Mouse (Mus musculus) hindbrain, embryonic 16.5 days (tissue): ENCODE results near the gene Lrrc46. TPM values are rescaled to one million over a fixed set of nuclear protein-coding genes. Genes with fewer than 3 reads are reported as not detected.

Experiments used
- ATAC-seq: fragments of 200-750 bp; cut with Nextera tagmentation; 2 replicates; pipeline ENCODE4 v1.8.0; 2017; ENCODE audit warnings: moderate TSS enrichment, moderate library complexity
- H3K27ac ChIP-seq: fragments of 300-500 bp; sonication (generic); 2 replicates; pipeline ENCODE4 v1.5.1; 2014; ENCODE audit warnings: low read depth, mild to moderate bottlenecking, control low read depth, low read length, moderate library complexity
- H3K27me3 ChIP-seq: fragments of 300-500 bp; sonication (generic); replicated peaks from 2 replicates; pipeline ENCODE4 v1.6.1; 2014; ENCODE audit warnings: low read length; ENCODE audit not compliant: control insufficient read depth, insufficient read depth
- H3K36me3 ChIP-seq: fragments of 300-500 bp; sonication (generic); 2 replicates; pipeline ENCODE4 v1.6.1; 2014; ENCODE audit warnings: mild to moderate bottlenecking, low read length, moderate library complexity, mixed read lengths; ENCODE audit not compliant: control insufficient read depth, insufficient read depth
- H3K4me1 ChIP-seq: fragments of 300-500 bp; sonication (generic); 2 replicates; pipeline ENCODE4 v1.6.1; 2014; ENCODE audit warnings: low read depth, low read length; ENCODE audit not compliant: control insufficient read depth, insufficient read depth
- H3K4me2 ChIP-seq: fragments of 300-500 bp; sonication (generic); 2 replicates; pipeline ENCODE4 v1.6.1; 2014; ENCODE audit warnings: mild to moderate bottlenecking, low read length, control low read depth, moderate library complexity
- H3K4me3 ChIP-seq: fragments of 300-500 bp; sonication (generic); 2 replicates; pipeline ENCODE4 v1.5.1; 2014; ENCODE audit warnings: mild to moderate bottlenecking, low read length, control low read depth, moderate library complexity
- H3K9ac ChIP-seq: fragments of 300-500 bp; sonication (generic); 2 replicates; pipeline ENCODE4 v1.6.1; 2014; ENCODE audit warnings: low read depth, mild to moderate bottlenecking, control low read depth, low read length, moderate library complexity
- H3K9me3 ChIP-seq: fragments of 300-500 bp; sonication (generic); 2 replicates; pipeline ENCODE4 v1.6.1; 2014; ENCODE audit warnings: mild to moderate bottlenecking, low read length, moderate library complexity; ENCODE audit not compliant: control insufficient read depth
- WGBS: fragments of 180-500 bp; shearing (Covaris S2); extraction: QIAGEN DNeasy Blood & Tissue Kit; methylation state at CpG from one replicate; pipeline ENCODE4 v1.1.7; 2014; 5-methylcytosine and 5-hydroxymethylcytosine counted together
- polyA plus RNA-seq: library from polyadenylated mRNA; unstranded; fragments of >200 nt; fragmentation: Nextera tagmentation; extraction: Ambion mirVana; gene quantifications from 2 replicates; pipeline ENCODE4 v1.2.1, GENCODE M21; 2015

Lrrc46 gene
- polyA plus RNA-seq, 1 experiment from 2014 or later, result 3.4 TPM

DNA sequence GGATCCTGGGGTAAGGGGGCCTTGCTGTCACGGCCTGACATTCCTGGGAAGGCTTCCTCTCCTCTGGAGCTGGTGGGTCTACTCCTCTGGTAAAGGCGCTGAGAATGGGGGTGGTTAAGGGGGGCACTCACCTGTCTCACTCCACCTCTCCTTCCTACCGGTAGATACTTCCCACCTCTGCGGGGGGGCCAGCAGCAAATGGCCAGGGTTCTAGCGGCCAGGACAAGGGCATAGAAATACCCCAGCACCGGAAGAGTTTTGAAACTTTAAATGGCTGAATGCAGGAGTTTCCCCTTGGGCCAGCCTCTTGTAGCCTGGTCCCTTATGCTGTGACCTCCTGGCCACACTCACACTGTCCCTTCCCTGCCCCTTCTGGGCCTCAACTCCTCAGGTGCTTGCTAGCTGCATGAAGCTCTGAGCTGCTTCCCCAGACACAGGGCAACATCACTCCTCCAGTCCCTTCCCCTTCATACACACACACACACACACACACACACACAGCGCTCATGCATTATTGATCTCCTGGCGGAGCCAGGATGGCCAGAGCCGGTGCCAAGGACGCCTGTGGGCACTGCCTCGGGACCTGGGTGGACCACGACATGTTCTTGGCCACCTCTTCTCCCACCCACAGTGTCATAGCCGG lies 9.9 kb upstream of the Lrrc46 start:
- Histone ChIP-seq H3K27ac (peak overlapping the region; percentile 78), H3K36me3 (peaks cover 18% of the 10 kb centered on the region), H3K4me1 (peaks cover 20% of the 10 kb centered on the region), H3K9me3 (no peaks in the 10 kb centered on the region), H3K4me2 (peak overlapping the region; percentile 82), H3K9ac (peak overlapping the region; percentile 88), H3K27me3 (no peaks in the 10 kb centered on the region), H3K4me3 (peak overlapping the region; percentile 71)
- peak; percentile 43 for ATAC-seq
- 20% methylated on average over 13 of the region's 13 CpGs for WGBS

- peak within 1 kb of the TSS; percentile 82 for H3K4me2 ChIP-seq
- H3K9me3 ChIP-seq, result no peaks in the 10 kb centered on the region
- no peaks in the 10 kb centered on the region for H3K27me3 ChIP-seq
- peak; percentile 92 for ATAC-seq
- peaks cover 20% of the 10 kb centered on the region for H3K4me1 ChIP-seq
- peak within 1 kb of the TSS; percentile 71 for H3K4me3 ChIP-seq
- H3K9ac ChIP-seq, result peak within 1 kb of the TSS; percentile 88
- H3K27ac ChIP-seq, result peak within 1 kb of the TSS; percentile 78
- 5% methylated on average over 18 of the region's 18 CpGs for WGBS
- H3K36me3 ChIP-seq, result peaks cover 12% of the 10 kb centered on the region
These were observed 9.2 kb upstream of the Lrrc46 start, which contains the start of gene Osbpl7 for GRCm38 (mm10) chr11:97050216-97050943. Gene Osbpl7, plus strand, starts transcription at chr11:97050628.

DNA sequence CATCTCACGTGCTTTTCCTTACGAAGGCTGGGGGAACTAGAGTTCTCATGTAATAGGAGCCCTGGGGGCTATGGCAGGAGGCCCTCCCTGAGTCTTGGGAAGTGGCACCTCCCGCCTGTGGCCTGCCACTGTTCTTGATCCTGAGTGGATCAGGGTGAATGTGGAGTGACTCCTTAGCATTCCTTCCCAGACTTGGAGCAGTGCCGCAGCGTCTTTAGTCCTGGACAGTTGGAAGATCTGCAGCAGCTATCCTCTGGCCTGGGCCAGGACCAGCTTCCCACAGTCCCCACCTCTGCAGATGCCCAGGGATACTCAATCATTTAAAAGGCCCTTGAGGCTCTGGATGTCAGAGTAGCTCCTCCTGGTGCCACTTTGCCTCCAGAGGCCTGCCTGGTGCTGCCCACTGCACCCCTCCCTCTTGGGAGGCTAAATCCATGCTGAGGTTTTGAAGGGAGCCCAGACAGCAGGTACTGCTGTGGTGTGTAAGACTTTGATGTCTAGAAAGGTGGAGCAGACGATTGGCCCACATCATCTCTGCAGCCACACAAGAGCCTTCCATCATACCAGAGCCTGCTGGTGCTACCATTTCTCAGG lies 8.4 kb upstream of the Lrrc46 start:
- Histone ChIP-seq H3K4me2 (no peak overlapping the region), H3K27ac (no peak overlapping the region), H3K4me3 (no peak overlapping the region), H3K27me3 (no peaks in the 10 kb centered on the region), H3K9ac (no peak overlapping the region), H3K4me1 (peaks cover 20% of the 10 kb centered on the region), H3K36me3 (peaks cover 7% of the 10 kb centered on the region), H3K9me3 (no peaks in the 10 kb centered on the region)
- no peak for ATAC-seq
- WGBS, result 87% methylated on average over 6 of the region's 6 CpGs

DNA sequence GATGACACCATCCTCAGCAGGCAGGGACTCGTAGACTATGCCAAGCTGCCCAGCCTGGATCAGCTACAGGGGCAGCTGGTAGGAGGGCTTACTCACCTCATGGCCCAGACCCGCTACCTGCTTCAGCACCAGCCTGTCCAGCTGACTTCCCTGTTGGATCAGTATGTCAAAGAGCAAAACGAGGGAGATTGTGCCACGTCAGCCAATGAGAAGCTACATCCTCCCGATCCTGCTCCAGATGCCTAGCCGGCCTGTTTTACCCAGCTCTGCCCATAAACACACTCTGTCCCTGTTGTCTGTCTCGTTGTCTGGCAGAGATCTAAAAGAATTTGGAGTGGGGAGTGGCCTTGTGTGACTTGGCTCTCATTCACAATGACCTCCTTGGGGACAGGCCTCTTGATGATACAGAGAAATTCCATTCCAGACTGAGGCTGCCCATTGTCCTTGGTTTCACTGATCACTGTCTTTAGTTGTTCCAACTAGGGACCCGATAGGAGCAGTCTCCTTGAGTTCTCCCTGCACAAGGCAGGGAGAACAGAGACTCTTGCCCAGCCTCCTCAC lies 7.0 kb upstream of the Lrrc46 start:
- H3K4me2 ChIP-seq, result no peak overlapping the region
- peaks cover 20% of the 10 kb centered on the region for H3K4me1 ChIP-seq
- no peaks in the 10 kb centered on the region for H3K9me3 ChIP-seq
- peaks cover 8% of the 10 kb centered on the region for H3K36me3 ChIP-seq
- no peaks in the 10 kb centered on the region for H3K27me3 ChIP-seq
- no peak for ATAC-seq
- H3K27ac ChIP-seq, result no peak overlapping the region
- no peak overlapping the region for H3K4me3 ChIP-seq
- WGBS, result 81% methylated on average over 8 of the region's 8 CpGs
- no peak overlapping the region for H3K9ac ChIP-seq

DNA sequence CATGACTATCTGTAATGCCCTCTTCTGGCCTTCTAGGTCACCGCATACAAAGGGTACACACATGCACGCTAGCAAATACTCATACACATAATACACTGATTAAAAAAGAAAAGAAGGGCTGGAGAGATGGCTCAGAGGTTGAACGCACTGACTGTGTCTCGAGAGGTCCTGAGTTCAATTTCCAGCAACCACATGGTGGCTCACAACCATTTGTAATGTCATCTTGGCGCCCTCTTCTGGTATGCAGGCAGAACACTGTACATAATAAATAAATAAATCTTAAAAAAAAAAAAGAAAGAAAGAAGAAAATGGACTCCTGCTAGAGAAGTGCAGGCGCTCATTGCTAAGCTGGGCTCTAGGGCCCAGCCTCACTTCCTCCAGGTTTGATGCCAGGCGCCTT lies 4.7 kb upstream of the Lrrc46 start:
- Histone ChIP-seq H3K9ac (no peak overlapping the region), H3K4me2 (no peak overlapping the region), H3K36me3 (peaks cover 8% of the 10 kb centered on the region), H3K9me3 (no peaks in the 10 kb centered on the region), H3K4me3 (no peak overlapping the region), H3K4me1 (peaks cover 13% of the 10 kb centered on the region), H3K27ac (no peak overlapping the region), H3K27me3 (no peaks in the 10 kb centered on the region)
- no peak for ATAC-seq
- WGBS, result 78% methylated on average over 7 of the region's 7 CpGs

DNA sequence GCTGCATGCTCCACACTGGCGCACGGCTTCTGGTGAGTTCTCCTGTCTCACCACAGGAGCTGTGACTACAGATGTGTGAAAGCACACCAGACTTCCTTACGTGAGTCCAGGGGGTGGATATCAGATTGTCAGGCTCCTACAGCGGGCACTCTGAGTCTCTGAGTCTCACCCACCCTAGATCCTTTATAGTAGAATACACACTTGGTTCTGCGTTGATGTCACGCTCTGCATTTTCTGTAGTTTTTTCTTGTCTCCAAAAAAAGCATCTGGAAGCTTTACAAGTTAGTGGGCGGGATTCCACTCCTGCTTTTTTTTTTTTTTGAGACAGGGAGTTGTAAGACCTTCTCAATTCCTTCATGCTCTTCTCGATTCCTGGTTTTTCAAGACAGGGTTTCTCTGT lies 3.7 kb upstream of the Lrrc46 start:
- no peak overlapping the region for H3K27ac ChIP-seq
- no peak overlapping the region for H3K4me2 ChIP-seq
- no peak overlapping the region for H3K4me3 ChIP-seq
- no peaks in the 10 kb centered on the region for H3K27me3 ChIP-seq
- H3K36me3 ChIP-seq, result peaks cover 8% of the 10 kb centered on the region
- H3K9ac ChIP-seq, result no peak overlapping the region
- H3K9me3 ChIP-seq, result no peaks in the 10 kb centered on the region
- peaks cover 9% of the 10 kb centered on the region for H3K4me1 ChIP-seq
- ATAC-seq, result no peak
- 97% methylated on average over 8 of the region's 8 CpGs for WGBS

DNA sequence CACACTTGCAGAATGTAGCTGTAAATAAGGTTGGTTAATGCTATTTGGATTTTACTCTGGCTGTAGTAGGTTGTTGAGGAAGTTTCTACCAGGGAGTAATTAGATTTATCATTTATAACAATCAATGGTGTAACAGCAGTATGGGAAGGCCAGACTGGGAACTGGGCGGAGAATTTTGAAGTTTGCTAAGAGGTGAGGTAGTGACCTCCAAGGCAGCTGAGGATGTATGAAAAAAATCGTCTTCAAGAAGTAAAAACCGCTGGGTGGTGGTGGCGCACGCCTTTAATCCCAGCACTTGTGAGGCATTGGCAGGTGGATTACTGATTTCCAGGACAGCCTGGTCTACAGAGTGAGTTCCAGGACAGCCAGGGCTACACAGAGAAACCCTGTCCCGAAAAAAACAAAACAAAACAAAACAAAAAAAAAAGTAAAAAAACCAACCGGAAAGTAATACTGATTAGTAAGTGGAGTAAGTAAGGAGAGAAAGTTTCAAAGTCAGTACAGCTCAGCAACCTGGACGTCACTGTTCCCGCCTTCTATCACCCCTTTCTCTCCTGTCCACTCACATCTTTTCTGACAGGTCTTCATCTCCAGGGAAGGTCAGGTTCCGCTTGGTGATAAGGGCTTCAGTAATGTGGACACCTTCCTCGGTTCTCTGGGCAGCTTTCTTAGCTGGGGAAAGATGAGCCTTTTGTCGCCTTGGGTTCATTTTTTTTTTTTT lies 746 bp downstream of the Lrrc46 start:
- Histone ChIP-seq H3K9ac (peak overlapping the region; percentile 65), H3K4me3 (peak overlapping the region; percentile 82), H3K27me3 (no peaks in the 10 kb centered on the region), H3K27ac (no peak overlapping the region), H3K4me1 (peaks cover 9% of the 10 kb centered on the region), H3K9me3 (no peaks in the 10 kb centered on the region), H3K4me2 (peak overlapping the region; percentile 82), H3K36me3 (peaks cover 5% of the 10 kb centered on the region)
- 51% methylated on average over 12 of the region's 12 CpGs for WGBS
- ATAC-seq, result no peak

- Histone ChIP-seq H3K4me3 (no peak overlapping the region), H3K9ac (no peak overlapping the region), H3K27ac (no peak overlapping the region), H3K27me3 (no peaks in the 10 kb centered on the region), H3K9me3 (no peaks in the 10 kb centered on the region), H3K4me1 (peaks cover 9% of the 10 kb centered on the region), H3K4me2 (no peak overlapping the region), H3K36me3 (no peaks in the 10 kb centered on the region)
- ATAC-seq, result no peak
- WGBS, result 67% methylated on average over 7 of the region's 7 CpGs
These were observed 2.3 kb downstream of the Lrrc46 start for GRCm38 (mm10) chr11:97038881-97039280.
